Mouse (Mus musculus) natural killer cell, adult 2 months (primary cell): ENCODE results near the gene Cyp2c50.
"Not testable (repeated sequence)": the region's sequence is repeated elsewhere in the genome, so short reads cannot be mapped to it uniquely, and the experiment has no call there.

Experiments
- DNase-seq, 2 experiments: peaks; one replicate each; pipeline ENCODE4 v3.0.0; 2022; ENCODE audit warnings: low spot score in 2 of 2

The Cyp2c50 gene

GRCm38 (mm10) chr19:40089421-40089820 lies at the start of gene Cyp2c50:
Cyp2c50 (plus strand) TSS chr19:40089688.
- not testable (repeated sequence) for DNase-seq

DNA sequence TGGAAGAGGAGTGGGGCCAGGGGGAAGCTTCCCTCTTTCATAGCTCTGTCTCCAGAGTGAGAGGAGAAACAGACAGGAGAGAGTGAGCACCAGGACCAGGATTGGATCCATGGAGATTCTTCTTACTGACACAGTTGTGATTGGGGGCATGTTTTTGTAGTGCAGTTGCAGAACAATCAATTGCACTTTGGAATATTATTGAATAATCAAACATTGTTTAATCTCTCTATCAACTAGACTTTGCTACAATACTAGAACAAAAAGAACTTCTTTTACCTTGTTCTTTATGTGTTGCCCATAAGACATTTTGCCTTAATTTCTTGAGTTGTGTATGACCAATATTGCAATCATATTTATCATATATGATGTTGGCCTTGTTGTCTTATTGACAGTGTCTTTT lies 15.8 kb upstream of the Cyp2c50 start, which contains the start of gene Cyp2c54:
Cyp2c54 (minus strand) TSS at position 127 of the 400 bp plus-strand sequence.
- DNase-seq = no peak

DNA sequence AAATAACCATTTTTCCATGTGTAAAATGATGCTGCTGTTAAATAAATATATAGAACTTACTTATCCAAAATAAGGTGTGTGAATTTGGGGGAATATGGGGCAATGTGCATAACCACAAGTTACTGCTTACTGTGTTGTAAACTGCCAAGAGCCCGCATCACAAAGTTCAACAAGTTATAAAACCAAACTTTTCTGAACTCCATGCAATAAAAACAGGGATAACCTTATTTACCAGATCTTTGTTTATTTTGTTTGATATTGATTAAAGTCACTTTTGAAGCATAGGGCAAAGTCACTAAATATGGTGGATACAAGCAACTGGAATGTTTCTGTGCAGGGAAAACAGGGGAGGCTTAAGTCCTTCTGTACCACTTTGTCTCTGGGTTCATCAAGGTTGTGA lies 1.1 kb upstream of the Cyp2c50 start:
- DNase-seq = no peak

GRCm38 (mm10) chr19:40091111-40091510 lies 1.6 kb downstream of the Cyp2c50 start:
- no peak for DNase-seq

- not testable (repeated sequence) for DNase-seq
Measured at GRCm38 (mm10) chr19:40119624-40120023, 30.1 kb downstream of the Cyp2c50 start.

DNA sequence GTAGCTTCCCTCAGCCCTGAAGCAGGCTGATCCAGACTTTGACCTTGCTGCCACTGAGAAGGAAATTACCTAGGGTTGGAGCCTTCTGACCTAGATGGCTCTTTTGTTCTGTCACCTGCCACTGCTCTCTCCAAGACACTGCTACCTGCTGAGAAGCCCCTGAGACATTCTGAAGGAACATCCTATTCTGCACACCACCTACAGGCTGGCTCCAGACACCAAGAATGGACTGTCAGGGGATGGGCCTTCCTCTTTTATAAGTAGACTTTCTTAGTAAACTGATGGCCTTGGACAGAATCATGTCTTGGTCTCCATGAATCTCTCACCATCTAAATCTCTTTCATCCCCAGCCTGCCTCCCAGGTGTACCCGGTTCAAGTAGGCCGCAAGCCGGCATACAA lies 35.7 kb downstream of the Cyp2c50 start:
- DNase-seq = not testable (repeated sequence)

DNA sequence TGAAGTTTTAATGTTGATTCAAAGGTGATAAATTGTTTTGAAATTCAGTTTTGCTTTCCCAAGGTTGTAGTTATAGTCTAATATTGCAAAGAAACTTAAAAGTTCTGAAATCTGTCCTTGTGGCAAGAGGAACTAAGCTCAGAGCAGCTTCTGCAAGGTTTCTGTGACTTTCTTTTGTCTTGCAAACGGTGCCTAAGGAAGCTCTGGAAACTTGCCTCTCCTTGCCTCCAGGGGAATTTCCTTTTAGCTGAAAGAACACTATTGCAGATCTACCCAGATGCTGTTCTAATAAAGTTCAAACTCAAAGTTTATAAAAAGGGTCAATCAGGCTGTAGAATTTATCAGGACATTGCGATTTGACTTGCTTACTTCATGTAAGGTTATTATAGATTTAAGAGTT lies 37.5 kb downstream of the Cyp2c50 start:
- not testable (repeated sequence) for DNase-seq
